Comparison of ENCODE assay signal across 15 mouse cellular contexts in the genomic region with DNA sequence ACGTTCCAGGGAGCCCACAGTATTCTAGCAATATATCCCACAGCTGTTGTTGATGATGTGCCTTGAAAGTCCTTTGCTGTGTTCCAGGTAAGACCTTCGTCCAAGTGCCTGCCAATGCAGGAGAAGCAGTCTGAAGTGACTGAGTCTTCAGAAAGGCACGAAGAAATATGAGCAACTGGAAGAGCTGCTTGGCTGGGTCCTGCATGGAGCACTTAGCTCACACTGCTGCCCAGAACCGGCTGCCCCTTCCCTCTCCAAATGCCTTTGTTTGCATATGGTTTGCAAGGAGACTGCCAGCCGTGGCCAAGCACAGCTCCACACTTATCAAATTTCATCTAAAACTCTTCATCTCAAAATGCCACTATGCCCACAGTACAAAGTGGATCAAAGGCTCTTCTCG.
"Had no signal": no experiment of that assay in that cellular context is flagged by ENCODE, and none has a peak within 500 bp of the region (broad histone marks: within the 10 kb centered on the region; RNA-seq: fewer than 3 reads in every experiment).

No protein-coding gene starts in this region.

- H3K27ac ChIP-seq: intestine, embryonic 15.5 days; limb, embryonic 10.5 days; limb, embryonic 13.5 days; liver, embryonic 12.5 days; liver, embryonic 15.5 days; stomach, postnatal 0 days had no signal

- H3K4me3 ChIP-seq: intestine, embryonic 15.5 days; limb, embryonic 10.5 days; limb, embryonic 13.5 days; liver, embryonic 12.5 days; liver, embryonic 15.5 days had no signal

- DNase-seq: kidney, adult 11 months; kidney, adult 8-10 months; kidney, postnatal 10 days; kidney, postnatal 36 days; liver; midbrain, embryonic 14.5 days; thymus, adult 2 months; thymus, postnatal 25 days had no signal

- H3K27me3 ChIP-seq: intestine, embryonic 15.5 days; limb, embryonic 13.5 days; liver, embryonic 12.5 days; liver, embryonic 15.5 days had no signal

- ATAC-seq: intestine, embryonic 15.5 days; liver, embryonic 12.5 days had no signal

- H3K4me2 ChIP-seq: intestine, embryonic 15.5 days; limb, embryonic 13.5 days; liver, embryonic 12.5 days; liver, embryonic 15.5 days; midbrain, embryonic 11.5 days had no signal

- H3K9me3 ChIP-seq: intestine, embryonic 15.5 days; limb, embryonic 10.5 days; limb, embryonic 13.5 days; liver, embryonic 12.5 days; liver, embryonic 15.5 days had no signal

- H3K36me3 ChIP-seq: intestine, embryonic 15.5 days; limb, embryonic 10.5 days; limb, embryonic 13.5 days; liver, embryonic 12.5 days; liver, embryonic 15.5 days had no signal

- H3K4me1 ChIP-seq: intestine, embryonic 15.5 days; limb, embryonic 10.5 days; liver, embryonic 12.5 days; liver, embryonic 15.5 days had no signal

- H3K9ac ChIP-seq: intestine, embryonic 15.5 days; limb, embryonic 13.5 days; liver, embryonic 12.5 days; liver, embryonic 15.5 days had no signal
